Mouse (Mus musculus) heart, embryonic 13.5 days (tissue): ENCODE measurements around the gene Arhgap17. TPM values are rescaled to one million over a fixed set of nuclear protein-coding genes. Genes with fewer than 3 reads are reported as not detected.

Experiments
- ATAC-seq: fragments of 200-750 bp; cut with Nextera tagmentation; 2 replicates; pipeline ENCODE4 v1.8.0; 2017; ENCODE audit warnings: moderate TSS enrichment; ENCODE audit not compliant: insufficient number of reproducible peaks, low FRiP score, low TSS enrichment; ENCODE audit errors: extremely low read depth
- H3K27ac ChIP-seq: fragments of 300-500 bp; sonication (generic); replicated peaks from 2 replicates; pipeline ENCODE4 v1.5.1; 2015; ENCODE audit warnings: moderate library complexity, mild to moderate bottlenecking, inconsistent platforms
- H3K27me3 ChIP-seq: fragments of 300-500 bp; sonication (generic); replicated peaks from 2 replicates; pipeline ENCODE4 v1.6.1; 2015; ENCODE audit warnings: mild to moderate bottlenecking, inconsistent platforms
- H3K36me3 ChIP-seq: fragments of 300-500 bp; sonication (generic); 2 replicates; pipeline ENCODE4 v1.6.1; 2015; ENCODE audit warnings: mild to moderate bottlenecking, inconsistent platforms
- H3K4me1 ChIP-seq: fragments of 300-500 bp; sonication (generic); 2 replicates; pipeline ENCODE4 v1.6.1; 2015; ENCODE audit warnings: inconsistent platforms
- H3K4me2 ChIP-seq: fragments of 300-500 bp; sonication (generic); 2 replicates; pipeline ENCODE4 v1.6.1; 2015; ENCODE audit warnings: inconsistent platforms, mild to moderate bottlenecking, moderate library complexity
- H3K4me3 ChIP-seq: fragments of 300-500 bp; sonication (generic); 2 replicates; pipeline ENCODE4 v1.5.1; 2015; ENCODE audit warnings: moderate library complexity, mild to moderate bottlenecking, inconsistent platforms
- H3K9ac ChIP-seq: fragments of 300-500 bp; sonication (generic); 2 replicates; pipeline ENCODE4 v1.6.1; 2015; ENCODE audit warnings: inconsistent platforms, mild to moderate bottlenecking, moderate library complexity
- H3K9me3 ChIP-seq: fragments of 300-500 bp; sonication (generic); 2 replicates; pipeline ENCODE4 v1.6.1; 2016; ENCODE audit warnings: inconsistent platforms
- WGBS: fragments of 180-500 bp; shearing (Covaris S2); methylation state at CpG from one replicate; pipeline ENCODE4 v1.1.7; 2015; ENCODE audit warnings: mixed read lengths; 5-methylcytosine and 5-hydroxymethylcytosine counted together
- polyA plus RNA-seq: library from polyadenylated mRNA; unstranded; fragments of >200 nt; fragmentation: Nextera tagmentation; extraction: Ambion mirVana; gene quantifications from 2 replicates; pipeline ENCODE4 v1.2.1, GENCODE M21; 2015

The Arhgap17 gene
- 16.3 and 17.5 TPM in 2 replicates for polyA plus RNA-seq

DNA sequence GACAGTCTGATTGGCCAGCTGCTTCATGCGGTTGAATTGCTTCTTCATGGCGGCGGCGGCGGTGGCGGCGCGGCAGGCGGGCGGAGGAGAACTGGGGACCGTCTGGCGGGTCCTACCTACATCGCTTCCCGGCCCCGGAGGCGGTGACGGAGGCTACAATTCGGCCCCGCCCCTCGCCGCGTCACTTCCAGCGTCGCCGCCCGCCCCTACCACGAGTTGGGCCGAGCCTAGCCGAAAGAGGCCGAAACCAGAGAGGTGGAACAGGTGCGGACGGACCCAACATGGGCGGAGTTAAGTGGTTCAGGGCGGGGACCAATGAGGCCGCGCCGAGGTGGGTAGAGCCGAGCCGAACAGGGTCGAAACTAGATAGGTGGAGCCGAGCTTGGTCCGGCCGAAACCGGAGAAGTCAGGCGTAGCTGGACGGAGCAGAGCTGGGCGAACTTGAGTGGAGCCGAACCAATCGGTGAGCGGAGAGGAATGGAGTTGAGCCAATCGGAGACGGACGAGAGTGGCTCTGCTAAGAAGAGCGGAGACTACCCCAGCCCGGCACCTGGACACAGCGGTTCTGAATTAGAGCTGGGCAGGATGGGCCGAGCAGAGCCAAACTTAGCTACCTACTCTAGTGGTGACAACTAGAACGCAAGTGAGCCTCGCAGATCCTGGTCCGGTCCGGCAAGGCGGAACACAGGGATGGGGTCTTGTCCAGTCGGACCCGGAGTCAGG, at the start of gene Arhgap17, which contains the start of gene Lcmt1:
Gene Arhgap17 (minus strand): TSS at position 157 of the 723 bp plus-strand sequence.
Gene Lcmt1 (plus strand): TSS at position 26 of the 723 bp plus-strand sequence.
- peak within 1 kb of the TSS; percentile 93 for H3K27ac ChIP-seq
- peak within 1 kb of the TSS; percentile 95 for H3K9ac ChIP-seq
- peak within 1 kb of the TSS; percentile 90 for H3K4me3 ChIP-seq
- 0 out of 2 replicates have a peak, but pooled peaks cover 3% of the 10 kb centered on the region for H3K27me3 ChIP-seq
- no peaks in the 10 kb centered on the region for H3K9me3 ChIP-seq
- H3K4me2 ChIP-seq, result peak within 1 kb of the TSS; percentile 94
- H3K36me3 ChIP-seq, result no peaks in the 10 kb centered on the region
- under 1% methylated on average over 64 of the region's 64 CpGs for WGBS
- H3K4me1 ChIP-seq, result peaks cover 46% of the 10 kb centered on the region
- peak; percentile 97 for ATAC-seq

DNA sequence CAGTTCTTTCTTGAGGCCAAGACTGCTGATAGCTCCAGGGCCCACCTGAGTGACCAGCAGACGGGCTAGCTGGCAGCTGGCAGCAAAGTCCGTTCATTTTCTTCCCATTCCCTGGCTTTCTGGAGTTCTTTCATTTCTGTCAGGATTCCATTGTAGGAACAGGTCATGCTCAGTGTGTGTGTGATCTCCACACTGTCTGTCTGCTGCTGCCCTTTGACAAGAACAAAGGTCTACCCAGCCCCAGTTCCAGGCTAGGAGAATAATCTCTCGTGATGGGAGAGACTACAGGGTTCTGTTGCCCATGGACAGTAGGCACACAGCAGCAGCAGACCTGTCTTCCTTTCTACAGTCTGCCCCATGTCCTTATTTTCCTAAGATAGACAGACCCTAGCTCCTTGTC, 47.9 kb upstream of the Arhgap17 start:
- Histone ChIP-seq H3K9me3 (no peaks in the 10 kb centered on the region), H3K4me1 (0 out of 2 replicates have a peak, but pooled peaks cover 4% of the 10 kb centered on the region), H3K4me3 (no peak overlapping the region), H3K27ac (no peak overlapping the region), H3K4me2 (no peak overlapping the region), H3K27me3 (no peaks in the 10 kb centered on the region), H3K36me3 (peaks cover 47% of the 10 kb centered on the region), H3K9ac (no peak overlapping the region)
- ATAC-seq, result no peak
- 91% methylated on average over 3 of the region's 3 CpGs for WGBS

DNA sequence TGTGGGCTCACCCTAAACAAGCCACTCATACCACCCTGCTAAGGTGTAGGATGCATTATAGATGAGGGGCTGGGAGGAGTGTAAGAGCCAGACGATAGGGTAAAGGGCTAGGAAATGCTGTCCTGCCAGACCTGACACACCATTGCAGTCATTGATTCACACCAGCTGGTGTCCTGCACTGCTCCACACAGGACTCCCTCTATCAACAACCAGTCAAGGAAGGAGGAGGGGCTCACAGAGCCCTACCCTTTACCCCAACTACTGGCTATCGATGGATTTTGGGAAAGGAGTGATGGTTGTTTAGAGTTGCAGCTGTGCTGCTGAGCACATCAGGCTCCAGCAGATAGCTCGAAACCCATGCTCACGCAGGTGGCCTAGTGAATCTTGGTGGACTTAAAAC, 47.1 kb upstream of the Arhgap17 start:
- Histone ChIP-seq H3K9ac (no peak overlapping the region), H3K4me2 (no peak overlapping the region), H3K27me3 (no peaks in the 10 kb centered on the region), H3K9me3 (no peaks in the 10 kb centered on the region), H3K4me3 (no peak overlapping the region), H3K4me1 (0 out of 2 replicates have a peak, but pooled peaks cover 4% of the 10 kb centered on the region), H3K36me3 (peaks cover 45% of the 10 kb centered on the region), H3K27ac (no peak overlapping the region)
- WGBS, result 61% methylated on average over 4 of the region's 4 CpGs
- ATAC-seq, result no peak

DNA sequence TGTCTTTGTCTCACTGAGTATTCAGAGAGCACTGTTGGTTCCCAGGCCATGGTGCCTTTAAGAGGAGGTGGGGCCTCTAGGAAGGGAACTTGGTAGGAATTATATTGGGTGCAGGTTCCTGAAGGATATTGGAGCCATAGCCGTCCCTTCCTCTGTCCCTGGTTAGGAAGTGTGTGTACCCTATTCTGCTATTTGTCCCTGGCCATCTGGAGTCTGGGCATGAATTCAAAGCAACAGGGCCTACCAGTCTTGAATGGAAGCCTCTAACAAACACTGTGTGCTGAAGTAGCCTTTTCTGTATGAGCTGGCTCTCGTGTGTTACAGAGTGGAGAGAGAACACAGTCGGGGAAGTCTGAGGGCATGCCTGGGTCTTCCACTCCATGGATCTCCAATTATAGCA, 42.4 kb upstream of the Arhgap17 start:
- H3K9me3 ChIP-seq, result no peaks in the 10 kb centered on the region
- 84% methylated on average over 3 of the region's 3 CpGs for WGBS
- H3K4me2 ChIP-seq, result no peak overlapping the region
- 0 out of 2 replicates have a peak, but pooled peaks cover 4% of the 10 kb centered on the region for H3K4me1 ChIP-seq
- no peak overlapping the region for H3K27ac ChIP-seq
- H3K9ac ChIP-seq, result no peak overlapping the region
- H3K36me3 ChIP-seq, result peaks cover 36% of the 10 kb centered on the region
- ATAC-seq, result no peak; the same call in 1 of the 2 replicates
- no peaks in the 10 kb centered on the region for H3K27me3 ChIP-seq
- no peak overlapping the region for H3K4me3 ChIP-seq

DNA sequence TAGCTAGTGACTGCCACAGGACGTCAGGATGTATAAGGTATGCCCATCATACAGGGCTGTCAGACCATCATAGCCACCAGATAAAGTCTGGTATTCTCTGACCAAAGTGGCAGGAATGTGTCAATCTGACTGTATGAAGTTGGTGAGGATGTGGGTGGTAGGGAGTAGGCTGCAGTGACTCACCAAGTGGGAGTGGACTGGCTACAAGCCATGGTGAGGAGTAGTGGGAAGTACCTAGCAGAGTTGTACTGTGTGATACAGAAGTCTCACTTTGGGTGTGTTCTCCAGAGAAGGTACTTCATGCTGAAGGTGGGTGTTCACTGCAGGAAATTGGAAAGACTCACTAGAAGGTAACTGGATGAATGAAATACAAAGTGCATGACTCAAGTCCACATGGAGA, 41.4 kb upstream of the Arhgap17 start:
- no peak overlapping the region for H3K4me3 ChIP-seq
- no peak overlapping the region for H3K4me2 ChIP-seq
- no peak overlapping the region for H3K9ac ChIP-seq
- no peak overlapping the region for H3K27ac ChIP-seq
- H3K27me3 ChIP-seq, result no peaks in the 10 kb centered on the region
- H3K9me3 ChIP-seq, result no peaks in the 10 kb centered on the region
- 20% methylated on average over 1 of the region's 1 CpGs for WGBS
- H3K4me1 ChIP-seq, result peaks cover 9% of the 10 kb centered on the region
- H3K36me3 ChIP-seq, result peaks cover 36% of the 10 kb centered on the region
- ATAC-seq, result no peak

DNA sequence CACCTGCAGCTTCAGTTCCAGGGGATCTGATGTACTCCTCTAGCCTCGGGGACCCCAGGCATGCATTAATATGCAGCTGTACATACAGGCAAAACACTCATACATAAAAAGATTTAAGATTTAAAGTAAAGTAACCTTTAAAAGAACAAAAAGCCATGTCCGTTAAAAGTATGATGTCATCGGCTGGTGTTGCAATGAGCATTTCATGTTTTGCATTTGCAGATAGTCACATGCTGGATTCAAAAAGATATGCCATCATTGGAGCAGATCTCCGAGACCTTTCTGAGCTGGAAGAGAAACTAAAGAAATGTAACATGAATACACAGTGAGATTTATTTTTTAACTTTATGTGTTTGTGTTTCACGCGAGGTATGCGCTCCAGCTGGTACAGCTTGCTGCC, 40.8 kb upstream of the Arhgap17 start:
- Histone ChIP-seq H3K27ac (no peak overlapping the region), H3K9me3 (no peaks in the 10 kb centered on the region), H3K4me3 (no peak overlapping the region), H3K9ac (no peak overlapping the region), H3K27me3 (no peaks in the 10 kb centered on the region), H3K36me3 (peaks cover 36% of the 10 kb centered on the region), H3K4me1 (peaks cover 15% of the 10 kb centered on the region), H3K4me2 (no peak overlapping the region)
- 86% methylated on average over 7 of the region's 7 CpGs for WGBS
- ATAC-seq, result no peak

DNA sequence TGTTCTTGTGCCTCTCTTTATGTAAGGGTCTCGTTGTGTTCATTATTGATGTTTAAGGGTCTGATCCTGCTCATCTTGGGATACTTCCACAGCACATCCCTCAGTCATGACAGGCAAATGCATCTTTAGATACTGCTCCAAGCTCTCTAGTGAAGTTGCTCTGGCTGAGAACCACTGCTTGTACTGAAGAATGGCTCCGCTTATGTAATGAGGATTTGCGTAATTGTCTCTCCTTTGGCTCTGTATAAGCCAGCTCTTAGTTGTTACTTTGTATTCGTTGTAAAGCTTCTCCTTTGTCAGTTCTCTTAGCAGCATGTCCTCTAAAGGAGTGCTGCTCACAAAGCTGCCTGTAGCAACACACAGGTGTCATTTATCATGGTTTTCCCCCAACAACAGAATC, 37.3 kb upstream of the Arhgap17 start:
- Histone ChIP-seq H3K4me1 (peaks cover 32% of the 10 kb centered on the region), H3K4me2 (no peak overlapping the region), H3K27ac (no peak overlapping the region), H3K4me3 (no peak overlapping the region), H3K36me3 (peaks cover 46% of the 10 kb centered on the region), H3K27me3 (no peaks in the 10 kb centered on the region), H3K9ac (no peak overlapping the region), H3K9me3 (no peaks in the 10 kb centered on the region)
- WGBS, result 84% methylated on average over 4 of the region's 4 CpGs
- no peak for ATAC-seq

DNA sequence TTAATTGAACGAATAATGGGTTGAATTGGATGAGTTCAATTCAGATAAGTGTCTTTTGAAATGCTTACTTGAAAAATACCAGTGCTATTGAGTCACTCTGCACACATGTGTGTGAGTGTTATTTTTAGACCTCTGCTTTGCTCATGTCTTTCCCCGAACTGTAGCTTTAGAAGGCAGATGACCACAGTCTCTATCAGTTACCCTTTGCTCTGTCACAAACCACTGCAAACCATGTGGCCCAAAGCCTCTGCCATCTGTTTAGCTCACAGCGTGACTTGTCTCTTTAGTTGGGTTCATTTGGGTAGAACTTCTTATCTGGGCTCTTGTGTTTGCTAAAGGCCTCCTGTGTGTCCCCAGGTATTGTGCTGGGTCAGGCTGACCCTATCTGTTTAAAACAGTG, 35.9 kb upstream of the Arhgap17 start:
- H3K27ac ChIP-seq, result peak overlapping the region; percentile 75
- no peak overlapping the region for H3K4me2 ChIP-seq
- H3K4me3 ChIP-seq, result no peak overlapping the region
- no peaks in the 10 kb centered on the region for H3K27me3 ChIP-seq
- no peak overlapping the region for H3K9ac ChIP-seq
- WGBS, result 18% methylated on average over 3 of the region's 3 CpGs
- H3K36me3 ChIP-seq, result peaks cover 39% of the 10 kb centered on the region
- peaks cover 32% of the 10 kb centered on the region for H3K4me1 ChIP-seq
- H3K9me3 ChIP-seq, result no peaks in the 10 kb centered on the region
- ATAC-seq, result no peak

DNA sequence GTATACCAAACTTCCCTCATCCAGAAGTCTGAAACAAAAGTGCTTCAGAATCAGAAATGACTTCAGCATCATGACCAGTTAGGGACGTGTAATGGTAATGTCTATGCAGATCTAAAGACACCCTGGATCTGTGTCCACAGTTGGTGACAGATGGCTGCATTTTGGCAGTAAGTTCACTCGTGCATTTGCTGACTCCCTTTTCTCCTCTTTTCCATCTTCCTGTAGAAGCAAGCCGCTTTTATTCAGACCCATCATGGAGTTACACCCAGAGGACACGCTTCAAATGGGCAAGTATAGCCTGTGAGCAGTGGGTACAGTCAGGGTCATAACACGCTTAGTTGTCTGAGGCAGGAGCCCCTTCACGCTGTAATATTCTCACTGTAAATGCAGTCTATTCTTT, 34.5 kb upstream of the Arhgap17 start:
- 76% methylated on average over 6 of the region's 6 CpGs for WGBS
- no peaks in the 10 kb centered on the region for H3K27me3 ChIP-seq
- no peaks in the 10 kb centered on the region for H3K9me3 ChIP-seq
- H3K4me3 ChIP-seq, result no peak overlapping the region
- H3K9ac ChIP-seq, result no peak overlapping the region
- no peak overlapping the region for H3K4me2 ChIP-seq
- 0 out of 2 replicates have a peak overlapping the region, but pooled peaks have one; percentile 6 for H3K27ac ChIP-seq
- peaks cover 38% of the 10 kb centered on the region for H3K36me3 ChIP-seq
- peaks cover 32% of the 10 kb centered on the region for H3K4me1 ChIP-seq
- no peak for ATAC-seq

DNA sequence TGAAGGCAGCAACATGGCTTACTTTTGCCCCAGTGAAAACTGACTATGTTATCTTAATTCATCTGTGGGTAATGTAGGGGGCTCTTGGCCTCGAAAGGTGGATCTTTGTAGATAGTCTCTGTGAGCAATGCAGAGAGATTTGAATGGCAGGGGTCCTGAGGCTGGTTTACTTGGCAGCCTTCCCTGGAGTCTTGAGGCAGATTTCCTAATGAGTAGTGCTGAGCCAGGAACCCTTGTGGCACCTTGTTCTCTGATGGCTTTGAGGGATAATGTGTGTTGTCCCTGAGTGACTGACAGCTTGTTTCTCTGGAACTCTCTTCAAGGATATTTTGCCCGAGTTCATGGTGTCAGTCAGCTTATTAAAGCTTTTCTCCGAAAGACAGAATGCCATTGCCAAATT, 31.4 kb upstream of the Arhgap17 start:
- no peaks in the 10 kb centered on the region for H3K27me3 ChIP-seq
- 76% methylated on average over 3 of the region's 3 CpGs for WGBS
- H3K4me3 ChIP-seq, result no peak overlapping the region
- H3K4me1 ChIP-seq, result peaks cover 27% of the 10 kb centered on the region
- no peak overlapping the region for H3K27ac ChIP-seq
- H3K9ac ChIP-seq, result no peak overlapping the region
- no peaks in the 10 kb centered on the region for H3K9me3 ChIP-seq
- H3K36me3 ChIP-seq, result peaks cover 32% of the 10 kb centered on the region
- no peak for ATAC-seq
- no peak overlapping the region for H3K4me2 ChIP-seq

DNA sequence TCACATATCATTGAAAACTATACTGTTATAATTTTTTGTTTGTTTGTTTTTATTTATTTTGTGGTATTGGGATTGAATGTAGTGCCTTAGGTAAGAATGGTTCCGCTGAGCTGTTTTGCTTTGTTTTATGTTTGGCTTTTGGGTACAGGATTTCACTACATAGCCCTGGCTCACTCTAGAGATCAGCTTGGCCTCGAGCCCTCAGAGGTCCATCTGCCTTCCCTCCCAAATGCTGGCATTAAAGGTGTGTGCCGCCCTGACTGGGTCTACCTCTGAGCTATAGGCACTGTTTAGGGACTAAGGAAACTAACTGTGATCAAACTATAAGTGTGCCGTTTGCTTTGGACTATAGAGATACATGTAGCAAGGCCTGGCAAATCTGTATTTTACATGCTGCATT, 29.6 kb upstream of the Arhgap17 start:
- H3K4me3 ChIP-seq, result no peak overlapping the region
- WGBS, result 72% methylated on average over 4 of the region's 4 CpGs
- H3K36me3 ChIP-seq, result peaks cover 23% of the 10 kb centered on the region
- H3K4me2 ChIP-seq, result no peak overlapping the region
- no peaks in the 10 kb centered on the region for H3K9me3 ChIP-seq
- no peak overlapping the region for H3K9ac ChIP-seq
- peaks cover 12% of the 10 kb centered on the region for H3K4me1 ChIP-seq
- ATAC-seq, result no peak
- H3K27me3 ChIP-seq, result no peaks in the 10 kb centered on the region
- no peak overlapping the region for H3K27ac ChIP-seq

DNA sequence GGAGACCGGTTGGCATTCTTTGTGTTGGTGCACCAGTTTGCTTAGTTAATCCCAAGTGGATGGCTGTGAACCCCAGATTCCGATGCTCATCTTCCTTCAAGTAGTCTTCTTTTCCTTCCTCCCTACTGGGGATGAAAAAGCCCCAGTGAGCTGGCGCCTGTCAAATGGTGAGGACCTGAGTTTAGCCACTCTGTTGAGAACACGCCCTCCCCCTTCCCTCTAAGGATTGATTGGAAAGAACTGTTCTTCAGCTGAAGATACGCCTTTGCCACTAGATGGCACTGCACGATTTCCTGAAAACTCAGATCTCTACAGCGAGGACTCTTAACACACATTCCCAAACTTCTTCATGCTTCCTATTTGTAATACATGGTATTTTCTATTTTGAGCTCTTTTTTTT, 29.1 kb upstream of the Arhgap17 start:
- ATAC-seq, result no peak
- 22% methylated on average over 7 of the region's 7 CpGs for WGBS
- Histone ChIP-seq H3K27ac (no peak overlapping the region), H3K9ac (no peak overlapping the region), H3K4me3 (no peak overlapping the region), H3K9me3 (no peaks in the 10 kb centered on the region), H3K4me1 (peaks cover 12% of the 10 kb centered on the region), H3K36me3 (peaks cover 20% of the 10 kb centered on the region), H3K27me3 (no peaks in the 10 kb centered on the region), H3K4me2 (no peak overlapping the region)
